Mouse (Mus musculus): Measurements from ENCODE around the gene Asic3. TPM values are rescaled to one million over a fixed set of nuclear protein-coding genes. Genes with fewer than 3 reads are reported as not detected.

Gene Asic3
- polyA plus RNA-seq (2012; ENCODE audit: insufficient read depth, insufficient read length, missing spikeins), result not detected in 2 replicates

DNA sequence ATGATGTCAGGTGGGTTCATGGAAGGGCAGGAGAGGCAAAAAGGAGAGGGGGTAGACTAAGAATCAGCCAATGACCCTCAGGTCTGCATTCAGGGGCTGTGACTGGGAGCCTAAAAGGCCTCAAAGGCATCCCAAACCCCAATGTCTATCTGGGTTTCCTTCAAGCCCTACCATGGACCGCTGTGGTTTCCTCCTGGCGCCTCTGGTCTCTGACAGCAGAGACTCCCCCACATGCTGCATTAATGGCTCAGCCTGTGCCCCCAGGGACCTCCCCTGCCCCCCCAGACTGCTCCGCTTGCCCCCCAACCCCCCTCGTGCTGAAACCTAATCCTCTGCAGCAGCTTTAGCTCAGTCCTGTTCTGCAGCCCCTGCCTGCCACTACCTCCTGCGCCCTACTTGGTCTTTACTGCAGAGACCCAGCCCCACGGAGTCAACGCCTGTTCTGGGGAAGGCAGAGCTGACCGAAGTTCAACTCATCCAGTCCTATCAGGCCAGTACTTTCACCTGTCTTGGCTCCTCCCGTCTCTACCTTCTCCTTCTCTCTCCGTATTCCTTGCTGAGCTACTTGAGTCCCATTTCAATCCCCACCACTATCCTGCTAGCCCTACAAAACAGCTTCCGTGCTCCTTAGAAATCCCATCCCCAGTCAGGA is at the start of gene Asic3:
TSS of gene Asic3 (plus strand) at position 351 of the 652 bp plus-strand sequence.
- peaks cover 2% of the 10 kb centered on the region; the same call in 1 of the 2 replicates for H3K4me1 ChIP-seq (ENCODE audit: control insufficient read depth, insufficient read depth, insufficient read length, low read length)
- H3K4me3 ChIP-seq (ENCODE audit: insufficient read depth, low read depth, low read length), result no peak within 1 kb of the TSS
- no peak within 1 kb of the TSS for H3K27ac ChIP-seq (replicated peaks; ENCODE audit: low read depth, low read length)

DNA sequence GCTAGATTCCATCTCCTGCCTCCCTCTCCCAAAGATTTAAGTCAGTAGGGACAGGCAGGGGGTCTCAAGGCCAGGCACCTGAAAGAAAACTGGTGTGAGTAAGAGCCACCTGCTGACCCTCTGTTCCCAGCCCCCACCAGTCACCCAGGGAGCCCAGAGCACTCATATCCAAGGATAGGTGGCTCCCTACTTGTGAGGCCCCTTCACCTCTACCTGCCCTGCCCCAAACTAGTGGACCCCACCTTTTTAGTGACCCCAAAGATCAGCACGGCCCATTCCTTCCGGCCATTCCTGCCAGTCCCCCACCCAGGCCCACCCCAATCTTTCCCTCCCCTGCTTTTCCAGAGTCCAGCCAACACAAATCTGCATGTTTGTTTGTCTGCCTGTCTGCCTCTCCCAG is 49.7 kb upstream of the Asic3 start:
- Histone ChIP-seq H3K4me1 (ENCODE audit: control insufficient read depth, insufficient read depth, insufficient read length, low read length) (peaks cover 20% of the 10 kb centered on the region), H3K4me3 (ENCODE audit: insufficient read depth, low read depth, low read length) (no peak overlapping the region), H3K27ac (replicated peaks; ENCODE audit: low read depth, low read length) (no peak overlapping the region)

DNA sequence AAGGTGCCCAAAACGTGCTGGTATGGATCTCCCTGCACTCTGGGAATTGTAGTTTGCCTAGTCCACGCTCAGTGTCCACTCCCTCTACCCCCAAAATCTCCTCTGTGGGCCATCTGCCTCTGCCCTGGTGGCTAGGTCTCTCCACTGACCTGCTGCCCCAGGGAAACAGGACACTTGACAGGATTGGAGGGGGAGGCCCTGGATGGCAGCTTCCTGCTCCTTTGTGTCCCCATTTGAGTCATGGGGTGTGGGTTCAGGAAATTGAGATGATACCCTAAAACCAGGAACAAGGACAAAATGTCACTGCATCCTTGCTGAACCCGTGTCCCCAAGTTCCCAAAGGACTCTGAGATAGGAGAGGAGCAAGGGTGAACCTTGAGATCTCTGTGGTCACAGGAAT is 49.1 kb upstream of the Asic3 start:
- Histone ChIP-seq H3K4me3 (ENCODE audit: insufficient read depth, low read depth, low read length) (no peak overlapping the region), H3K27ac (replicated peaks; ENCODE audit: low read depth, low read length) (peak overlapping the region; percentile 55), H3K4me1 (ENCODE audit: control insufficient read depth, insufficient read depth, insufficient read length, low read length) (peaks cover 20% of the 10 kb centered on the region)

DNA sequence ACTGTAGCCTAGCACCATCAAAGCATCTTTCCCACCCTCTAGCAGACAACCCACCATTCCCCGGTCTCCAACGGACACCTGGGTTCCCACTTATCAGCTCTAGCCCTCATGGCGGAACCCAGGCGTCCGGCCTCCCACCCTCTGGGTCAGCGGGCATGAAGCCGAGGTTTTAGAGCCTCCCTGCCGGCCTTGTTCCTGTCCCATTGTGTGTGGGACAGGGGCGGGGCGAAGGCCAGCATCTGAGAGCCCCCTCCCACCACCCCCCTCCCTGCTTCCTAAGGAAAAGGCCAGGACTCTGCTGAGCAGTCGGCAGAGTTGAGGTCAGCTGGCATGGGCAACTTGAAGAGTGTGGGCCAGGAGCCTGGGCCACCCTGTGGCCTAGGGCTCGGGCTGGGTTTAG is 48.7 kb upstream of the Asic3 start, which contains the start of gene Nos3:
TSS of gene Nos3 (plus strand) at position 303 of the 400 bp plus-strand sequence.
- Histone ChIP-seq H3K4me3 (ENCODE audit: insufficient read depth, low read depth, low read length) (peak within 1 kb of the TSS; percentile 69), H3K4me1 (ENCODE audit: control insufficient read depth, insufficient read depth, insufficient read length, low read length) (peaks cover 17% of the 10 kb centered on the region), H3K27ac (replicated peaks; ENCODE audit: low read depth, low read length) (peak within 1 kb of the TSS; percentile 93)

DNA sequence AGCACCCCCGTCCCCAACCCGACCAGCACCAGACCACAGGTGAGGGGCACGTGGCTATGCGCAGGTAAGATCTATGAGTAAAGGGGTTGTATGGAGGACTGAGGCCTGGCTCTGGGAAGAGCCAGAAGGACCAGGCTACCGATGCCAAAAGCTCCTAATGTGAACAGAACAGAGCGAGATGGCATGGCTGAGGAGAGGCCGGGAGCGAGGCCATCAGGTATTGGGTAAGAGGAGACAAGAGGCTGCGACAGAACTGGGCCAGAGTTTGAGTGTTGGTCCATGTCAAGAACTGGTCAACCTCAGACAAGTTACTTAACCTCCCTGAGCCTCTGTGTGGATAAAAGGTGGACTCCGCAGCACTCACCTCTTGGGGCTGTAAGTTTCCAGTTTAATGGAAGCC is 48.2 kb upstream of the Asic3 start:
- Histone ChIP-seq H3K27ac (replicated peaks; ENCODE audit: low read depth, low read length) (peak overlapping the region; percentile 93), H3K4me1 (ENCODE audit: control insufficient read depth, insufficient read depth, insufficient read length, low read length) (peaks cover 17% of the 10 kb centered on the region)

DNA sequence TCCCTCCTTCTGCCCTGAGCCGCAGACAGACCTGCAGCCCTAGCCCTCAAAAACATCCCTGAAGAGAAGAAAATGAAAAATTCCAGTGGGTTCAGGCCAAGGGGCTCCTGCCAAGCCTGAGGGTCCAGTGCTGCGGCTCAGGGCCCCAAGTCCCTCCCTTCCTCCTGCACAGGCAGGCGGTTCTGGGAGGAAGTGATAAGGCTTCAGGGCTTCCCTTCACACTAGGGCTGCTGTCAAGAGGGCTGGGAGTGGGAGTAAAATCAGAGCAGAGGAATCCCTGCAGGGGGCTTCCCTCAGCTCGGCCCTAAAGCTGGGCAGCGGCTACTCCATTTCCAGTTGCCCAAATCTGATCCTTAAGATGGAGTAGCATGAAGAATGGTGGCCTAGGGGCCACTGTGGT is 47.7 kb upstream of the Asic3 start:
- Histone ChIP-seq H3K4me1 (ENCODE audit: control insufficient read depth, insufficient read depth, insufficient read length, low read length) (peaks cover 16% of the 10 kb centered on the region), H3K27ac (replicated peaks; ENCODE audit: low read depth, low read length) (peak overlapping the region; percentile 93), H3K4me3 (ENCODE audit: insufficient read depth, low read depth, low read length) (peak overlapping the region; percentile 69)

More for the DNA sequence above, 48.2 kb upstream of the Asic3 start:
- H3K4me3 ChIP-seq (ENCODE audit: insufficient read depth, low read depth, low read length), result peak overlapping the region; percentile 69

DNA sequence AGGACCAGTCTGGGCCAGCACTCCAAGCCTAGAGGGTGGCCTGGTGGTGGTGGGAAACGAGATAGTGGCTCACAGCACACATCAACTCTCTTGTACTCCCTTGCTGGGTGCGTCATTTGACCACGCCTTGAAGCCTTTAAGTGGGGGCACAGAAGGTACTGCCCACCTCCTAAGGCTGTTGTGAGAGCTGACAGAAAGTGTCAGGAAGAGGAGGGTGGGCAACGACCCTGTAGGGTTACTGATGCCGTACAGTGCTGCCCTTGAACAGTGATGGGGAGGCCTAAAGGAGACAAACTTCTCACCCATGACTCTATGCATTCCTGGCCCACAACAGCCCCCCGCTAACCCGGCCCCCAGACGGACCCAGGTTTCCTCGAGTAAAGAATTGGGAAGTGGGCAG is 46.8 kb upstream of the Asic3 start:
- Histone ChIP-seq H3K4me1 (ENCODE audit: control insufficient read depth, insufficient read depth, insufficient read length, low read length) (peaks cover 14% of the 10 kb centered on the region), H3K4me3 (ENCODE audit: insufficient read depth, low read depth, low read length) (no peak overlapping the region), H3K27ac (replicated peaks; ENCODE audit: low read depth, low read length) (peak overlapping the region; percentile 60)

DNA sequence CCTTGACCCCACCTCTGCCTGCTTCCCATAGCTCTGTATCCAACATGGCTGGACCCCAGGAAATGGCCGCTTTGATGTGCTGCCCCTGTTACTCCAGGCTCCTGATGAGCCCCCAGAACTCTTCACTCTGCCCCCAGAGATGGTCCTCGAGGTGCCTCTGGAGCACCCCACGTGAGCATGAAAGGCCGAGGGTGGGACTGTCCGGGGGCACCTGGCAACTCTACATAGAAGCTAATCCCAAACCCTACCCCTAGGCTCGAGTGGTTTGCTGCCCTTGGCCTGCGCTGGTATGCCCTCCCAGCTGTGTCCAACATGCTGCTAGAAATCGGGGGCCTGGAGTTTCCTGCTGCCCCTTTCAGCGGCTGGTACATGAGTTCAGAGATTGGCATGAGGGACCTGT is 43.4 kb upstream of the Asic3 start:
- Histone ChIP-seq H3K27ac (replicated peaks; ENCODE audit: low read depth, low read length) (no peak overlapping the region), H3K4me3 (ENCODE audit: insufficient read depth, low read depth, low read length) (no peak overlapping the region), H3K4me1 (ENCODE audit: control insufficient read depth, insufficient read depth, insufficient read length, low read length) (peaks cover 6% of the 10 kb centered on the region)

DNA sequence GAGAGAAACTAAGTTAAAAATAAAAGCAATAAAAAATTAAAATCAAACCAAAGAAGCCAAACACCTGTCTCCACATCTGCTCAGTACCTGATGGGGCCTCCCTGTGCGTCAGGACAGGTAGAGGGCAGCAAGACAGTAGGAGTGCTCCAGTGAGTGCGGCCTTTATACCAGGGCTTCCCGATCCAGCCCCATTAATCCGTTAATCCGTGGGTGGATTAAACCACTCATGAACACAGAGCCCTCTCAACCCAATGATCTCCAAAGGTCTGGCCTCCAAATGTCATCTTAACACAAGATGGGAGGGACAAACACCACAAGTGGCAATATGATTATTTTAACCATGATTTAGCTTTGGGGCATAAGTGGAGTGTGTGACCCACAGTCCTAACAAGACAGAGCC is 39.4 kb upstream of the Asic3 start:
- H3K4me3 ChIP-seq (ENCODE audit: insufficient read depth, low read depth, low read length), result no peak overlapping the region
- H3K4me1 ChIP-seq (ENCODE audit: control insufficient read depth, insufficient read depth, insufficient read length, low read length), result no peaks in the 10 kb centered on the region
- no peak overlapping the region for H3K27ac ChIP-seq (replicated peaks; ENCODE audit: low read depth, low read length)

DNA sequence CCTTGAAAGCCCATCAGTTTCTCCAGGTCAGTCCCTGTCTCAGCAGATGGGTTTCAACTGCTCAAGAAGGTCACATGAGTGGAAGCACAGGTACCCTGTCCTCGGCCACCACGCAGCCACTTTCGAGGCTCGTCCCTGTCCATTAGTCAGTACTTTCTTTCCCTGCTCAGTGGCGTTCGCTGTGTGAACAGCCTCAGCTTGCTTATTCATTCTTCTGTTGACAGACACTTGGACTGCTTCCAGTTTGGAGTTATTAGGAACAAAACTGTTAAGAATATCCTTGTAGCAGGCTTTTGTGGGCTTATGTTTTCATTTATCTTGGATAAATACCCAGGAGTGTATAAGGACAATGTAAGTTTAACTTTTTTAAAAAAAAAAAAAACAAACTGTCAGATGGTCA is 39.0 kb upstream of the Asic3 start:
- Histone ChIP-seq H3K27ac (replicated peaks; ENCODE audit: low read depth, low read length) (no peak overlapping the region), H3K4me1 (ENCODE audit: control insufficient read depth, insufficient read depth, insufficient read length, low read length) (no peaks in the 10 kb centered on the region), H3K4me3 (ENCODE audit: insufficient read depth, low read depth, low read length) (no peak overlapping the region)

DNA sequence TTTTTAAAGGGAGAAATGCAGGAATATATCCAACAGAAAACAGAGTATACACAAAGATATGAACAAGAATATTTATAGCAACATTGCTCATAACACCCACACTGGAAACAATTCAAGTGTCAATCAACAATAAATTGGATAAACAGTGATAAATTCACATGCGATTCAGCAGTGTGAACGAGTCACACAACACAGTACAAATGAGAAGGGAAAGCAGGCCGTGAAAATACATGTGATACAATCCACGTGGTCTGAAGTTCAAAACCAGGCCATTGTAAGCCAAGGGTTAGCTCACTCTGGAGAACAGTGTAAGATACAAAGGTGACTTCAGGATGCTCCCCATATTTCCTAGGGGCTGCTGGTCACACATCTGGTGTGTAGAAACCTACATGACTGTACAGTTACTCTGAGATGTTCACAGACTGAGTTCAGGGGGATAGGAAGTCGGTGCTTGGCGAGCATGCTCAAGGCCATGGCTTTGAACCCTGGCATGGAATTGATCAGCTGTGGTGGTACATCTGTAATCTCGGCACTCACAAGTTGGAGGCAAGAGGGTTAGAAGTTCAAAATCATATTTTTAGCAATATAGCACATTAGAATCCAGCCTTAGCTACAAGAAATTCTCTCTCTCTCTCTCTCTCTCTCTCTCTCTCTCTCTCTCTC is 38.4 kb upstream of the Asic3 start:
- H3K4me3 ChIP-seq (ENCODE audit: insufficient read depth, low read depth, low read length), result no peak overlapping the region
- no peak overlapping the region for H3K27ac ChIP-seq (replicated peaks; ENCODE audit: low read depth, low read length)
- H3K4me1 ChIP-seq (ENCODE audit: control insufficient read depth, insufficient read depth, insufficient read length, low read length), result no peaks in the 10 kb centered on the region

DNA sequence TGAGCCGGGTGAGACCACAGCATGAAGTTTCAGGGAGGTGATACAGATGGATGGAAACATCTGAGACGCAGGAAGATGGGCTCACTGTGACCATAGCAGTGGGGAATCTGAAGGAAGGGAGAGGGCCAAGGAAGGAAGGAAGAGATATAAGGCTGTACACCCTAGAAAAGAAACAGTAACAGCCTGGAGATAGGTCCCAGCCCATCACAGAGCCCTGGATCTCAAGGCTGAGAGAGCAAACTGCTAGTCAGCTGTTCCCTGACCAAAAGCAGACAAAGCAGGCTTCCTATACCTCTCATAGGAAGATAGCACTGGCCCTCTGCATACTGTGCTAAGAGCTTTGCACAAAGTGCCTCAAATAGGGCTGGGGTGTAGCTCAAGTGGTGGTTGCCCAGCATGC is 34.5 kb upstream of the Asic3 start:
- no peak overlapping the region for H3K27ac ChIP-seq (replicated peaks; ENCODE audit: low read depth, low read length)
- peaks cover 7% of the 10 kb centered on the region for H3K4me1 ChIP-seq (ENCODE audit: control insufficient read depth, insufficient read depth, insufficient read length, low read length)
- no peak overlapping the region for H3K4me3 ChIP-seq (ENCODE audit: insufficient read depth, low read depth, low read length)

DNA sequence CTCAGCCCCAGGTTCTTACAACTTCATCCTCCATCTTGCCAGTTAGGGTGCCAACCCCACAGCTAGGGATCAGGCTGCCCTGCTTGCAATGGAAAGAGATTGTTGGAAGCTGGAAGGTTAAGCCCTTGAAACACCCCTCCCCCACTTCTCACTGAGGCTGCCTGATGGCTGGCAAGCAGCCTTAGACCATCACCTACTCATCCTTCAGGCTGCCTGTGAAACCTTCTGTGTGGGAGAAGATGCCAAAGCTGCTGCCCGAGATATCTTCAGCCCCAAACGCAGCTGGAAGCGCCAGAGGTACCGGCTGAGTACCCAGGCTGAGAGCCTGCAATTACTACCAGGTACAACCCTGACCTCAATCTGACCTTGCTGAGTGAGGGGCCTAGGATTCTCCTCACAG is 33.7 kb upstream of the Asic3 start:
- no peak overlapping the region for H3K4me3 ChIP-seq (ENCODE audit: insufficient read depth, low read depth, low read length)
- peaks cover 10% of the 10 kb centered on the region for H3K4me1 ChIP-seq (ENCODE audit: control insufficient read depth, insufficient read depth, insufficient read length, low read length)
- no peak overlapping the region for H3K27ac ChIP-seq (replicated peaks; ENCODE audit: low read depth, low read length)

DNA sequence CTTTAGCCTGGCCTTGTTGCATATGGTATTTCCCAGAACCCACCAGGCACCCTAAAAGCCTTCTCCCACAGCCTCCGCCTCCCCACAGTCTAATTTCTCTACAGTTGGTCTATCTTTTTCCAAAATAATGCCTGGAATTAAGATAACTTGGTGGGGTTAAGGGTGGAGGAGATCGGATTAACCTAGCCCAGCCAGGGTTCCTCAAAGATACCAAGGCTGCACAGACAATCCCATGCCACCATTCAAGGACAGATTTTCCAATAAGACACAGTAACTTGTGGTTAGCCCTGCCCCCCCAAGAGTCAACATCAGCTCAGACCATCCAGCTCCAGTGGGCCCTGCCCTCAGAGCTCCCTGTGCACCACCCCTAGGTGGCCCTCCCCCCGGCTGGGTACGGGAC is 32.7 kb upstream of the Asic3 start:
- no peak overlapping the region for H3K4me3 ChIP-seq (ENCODE audit: insufficient read depth, low read depth, low read length)

DNA sequence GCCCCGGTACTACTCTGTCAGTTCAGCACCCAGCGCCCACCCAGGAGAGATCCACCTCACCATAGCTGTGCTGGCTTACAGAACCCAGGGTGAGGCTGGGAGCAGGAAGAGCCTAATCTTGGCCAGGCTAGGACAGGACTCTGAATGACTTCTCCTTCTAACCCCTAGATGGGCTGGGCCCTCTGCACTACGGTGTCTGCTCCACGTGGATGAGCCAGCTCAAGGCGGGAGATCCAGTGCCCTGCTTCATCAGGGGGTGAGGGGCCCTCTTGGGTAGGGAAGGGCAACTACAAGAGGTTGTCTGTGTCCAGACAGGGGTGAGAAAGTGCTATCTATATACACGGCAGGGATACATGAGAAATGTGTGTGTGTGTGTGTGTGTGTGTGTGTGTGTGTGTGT is 31.7 kb upstream of the Asic3 start:
- Histone ChIP-seq H3K4me1 (ENCODE audit: control insufficient read depth, insufficient read depth, insufficient read length, low read length) (peaks cover 15% of the 10 kb centered on the region), H3K27ac (replicated peaks; ENCODE audit: low read depth, low read length) (no peak overlapping the region), H3K4me3 (ENCODE audit: insufficient read depth, low read depth, low read length) (no peak overlapping the region)

More for the DNA sequence above, 32.7 kb upstream of the Asic3 start:
- Histone ChIP-seq H3K4me1 (ENCODE audit: control insufficient read depth, insufficient read depth, insufficient read length, low read length) (peaks cover 15% of the 10 kb centered on the region), H3K27ac (replicated peaks; ENCODE audit: low read depth, low read length) (no peak overlapping the region)

DNA sequence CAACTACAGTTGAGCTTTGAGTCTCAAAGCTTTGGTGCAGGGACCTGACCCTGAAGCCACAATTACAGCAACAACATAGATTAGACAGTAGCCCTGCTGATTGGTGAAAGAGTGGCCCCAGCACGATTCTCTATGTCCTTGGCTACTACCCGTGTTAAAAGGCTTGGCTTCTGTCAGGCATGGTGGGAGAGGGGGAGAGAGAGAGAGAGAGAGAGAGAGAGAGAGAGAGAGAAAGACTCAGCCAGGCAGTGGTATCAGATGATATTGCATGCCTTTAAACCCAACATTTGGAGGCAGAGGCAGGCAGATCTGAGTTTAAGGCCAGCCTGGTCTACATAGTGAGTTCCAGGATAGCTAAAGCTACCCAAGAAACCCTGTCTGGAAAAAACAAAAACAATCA is 31.2 kb upstream of the Asic3 start:
- Histone ChIP-seq H3K4me1 (ENCODE audit: control insufficient read depth, insufficient read depth, insufficient read length, low read length) (peaks cover 16% of the 10 kb centered on the region), H3K27ac (replicated peaks; ENCODE audit: low read depth, low read length) (no peak overlapping the region)

More for the DNA sequence above, 31.2 kb upstream of the Asic3 start:
- no peak overlapping the region for H3K4me3 ChIP-seq (ENCODE audit: insufficient read depth, low read depth, low read length)
